Mouse (Mus musculus): ENCODE measurements at regions not wholly inside any gene's neighbourhood (a gene's known extent, or its start where the extent isn't known, plus 50 kb on each side); places are given as distances from the start of the nearest gene placed in this dataset.
A peak's percentile ranks its signal among the peaks of the same experiment; 100 is the strongest.

- Histone ChIP-seq H3K4me2 (no peak overlapping the region), H3K36me3 (no peaks in the 10 kb centered on the region), H3K27ac (no peak overlapping the region), H3K4me1 (replicated peaks) (no peaks in the 10 kb centered on the region), H3K9ac (no peak overlapping the region), H3K9me3 (replicated peaks) (no peaks in the 10 kb centered on the region), H3K4me3 (replicated peaks) (no peak overlapping the region), H3K27me3 (no peaks in the 10 kb centered on the region)
- no peak for DNase-seq
- ATAC-seq (ENCODE audit: low read depth): no peak
- 75% methylated on average over 3 of the region's 3 CpGs for WGBS (ENCODE audit: insufficient replicate concordance)
Measured at GRCm38 (mm10) chr1:57218616-57219015, 158.8 kb upstream of the 1700066M21Rik start.

GRCm38 (mm10) chr1:57224425-57225104, 152.9 kb upstream of the 1700066M21Rik start:
- Histone ChIP-seq H3K9ac (no peak overlapping the region), H3K4me1 (replicated peaks) (no peaks in the 10 kb centered on the region), H3K4me2 (no peak overlapping the region), H3K9me3 (replicated peaks) (no peaks in the 10 kb centered on the region), H3K27me3 (no peaks in the 10 kb centered on the region), H3K4me3 (replicated peaks) (no peak overlapping the region), H3K36me3 (no peaks in the 10 kb centered on the region), H3K27ac (no peak overlapping the region)
- no peak for DNase-seq
- WGBS (ENCODE audit: insufficient replicate concordance): 67% methylated on average over 10 of the region's 10 CpGs
- ATAC-seq (ENCODE audit: low read depth): no peak

DNA sequence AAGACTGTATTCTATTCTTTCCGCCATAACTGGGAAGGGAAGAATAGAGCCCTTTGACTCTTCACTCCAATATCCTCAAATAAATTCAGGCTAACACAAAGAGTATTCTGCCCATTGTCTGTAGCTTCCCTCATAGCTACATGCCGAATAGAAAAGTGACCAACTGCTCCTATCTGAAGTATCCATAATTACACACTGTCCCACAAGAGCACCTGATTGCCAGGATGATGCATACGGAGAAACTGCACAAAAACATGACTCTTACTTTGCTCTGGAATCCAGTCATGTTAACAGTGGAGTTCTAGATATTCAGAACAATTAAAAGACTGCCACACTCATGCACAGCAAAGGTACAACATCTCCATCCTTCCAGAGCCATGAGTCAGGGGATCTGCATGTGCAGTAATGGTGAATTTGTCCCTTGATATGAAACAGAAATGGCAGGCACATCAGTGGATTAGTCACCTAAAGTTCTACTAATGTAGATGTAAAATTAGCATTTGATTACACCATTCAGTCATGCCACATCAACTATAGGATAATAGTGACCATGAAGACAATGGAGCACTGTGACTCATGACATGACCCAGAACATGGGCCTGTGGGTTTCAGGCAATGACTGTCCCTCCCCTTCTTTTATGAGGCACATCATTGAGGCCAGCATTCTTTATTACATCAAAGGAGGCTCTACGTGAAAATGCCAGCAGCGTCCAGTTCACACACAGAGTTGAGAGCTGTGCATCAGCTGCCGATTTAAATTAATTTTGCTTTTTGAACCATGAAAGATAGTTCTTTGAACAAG, 133.6 kb upstream of the 1700066M21Rik start:
- 66% methylated on average over 6 of the region's 6 CpGs for WGBS (ENCODE audit: insufficient replicate concordance)
- ATAC-seq (ENCODE audit: low read depth) (no peak), DNase-seq (no peak)
- Histone ChIP-seq H3K27ac (no peak overlapping the region), H3K4me3 (replicated peaks) (no peak overlapping the region), H3K9ac (no peak overlapping the region), H3K4me1 (replicated peaks) (no peaks in the 10 kb centered on the region), H3K9me3 (replicated peaks) (no peaks in the 10 kb centered on the region), H3K4me2 (no peak overlapping the region), H3K27me3 (no peaks in the 10 kb centered on the region), H3K36me3 (no peaks in the 10 kb centered on the region)

GRCm38 (mm10) chr1:57259626-57260025, 117.8 kb upstream of the 1700066M21Rik start:
- H3K36me3 ChIP-seq: no peaks in the 10 kb centered on the region
- WGBS (ENCODE audit: insufficient replicate concordance): 63% methylated on average over 7 of the region's 7 CpGs
- DNase-seq (no peak), ATAC-seq (ENCODE audit: low read depth) (no peak)
- no peak overlapping the region for H3K4me2 ChIP-seq
- no peaks in the 10 kb centered on the region for H3K27me3 ChIP-seq
- H3K9me3 ChIP-seq (replicated peaks): no peaks in the 10 kb centered on the region
- H3K27ac ChIP-seq: no peak overlapping the region
- H3K4me3 ChIP-seq (replicated peaks): no peak overlapping the region
- H3K4me1 ChIP-seq (replicated peaks): no peaks in the 10 kb centered on the region
- H3K9ac ChIP-seq: no peak overlapping the region

DNA sequence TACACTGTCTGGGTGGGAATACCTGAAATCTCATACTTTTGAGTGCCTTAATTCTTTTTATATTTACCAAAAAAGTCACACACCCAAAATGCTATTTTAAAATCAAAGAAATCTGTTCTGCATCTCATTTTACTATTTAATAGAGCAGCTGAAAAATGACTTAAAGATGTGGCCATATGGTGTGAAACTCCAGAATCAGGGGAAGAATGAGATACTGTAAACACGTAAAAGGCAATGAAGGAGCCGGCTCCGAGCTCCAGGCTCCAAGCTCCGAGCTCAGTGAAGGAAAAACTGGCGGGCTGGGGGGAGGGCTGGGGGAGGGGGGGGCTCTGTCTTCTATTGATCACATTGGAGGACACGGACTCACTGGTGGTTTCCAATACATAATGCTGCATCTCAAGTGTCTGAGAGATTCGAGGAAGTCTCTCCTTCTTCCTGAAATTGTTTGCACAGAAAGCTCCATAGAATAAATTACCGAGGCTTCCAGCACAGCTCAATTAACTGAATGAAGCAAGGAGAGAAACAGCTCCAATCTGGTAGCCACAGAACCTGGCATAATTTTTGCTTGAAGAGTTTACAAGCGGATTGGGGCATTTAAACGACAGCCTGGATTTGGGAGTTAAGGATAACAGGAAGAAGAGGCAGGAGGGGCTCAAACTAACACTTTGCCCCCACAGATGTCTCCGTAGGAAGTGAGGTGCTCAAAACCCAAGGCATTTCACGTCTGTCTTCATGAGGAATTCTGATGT, 112.2 kb upstream of the 1700066M21Rik start:
- Histone ChIP-seq H3K4me3 (replicated peaks) (no peak overlapping the region), H3K9me3 (replicated peaks) (no peaks in the 10 kb centered on the region), H3K9ac (no peak overlapping the region), H3K4me2 (no peak overlapping the region), H3K36me3 (no peaks in the 10 kb centered on the region), H3K27ac (no peak overlapping the region), H3K4me1 (replicated peaks) (0 out of 2 replicates have a peak, but pooled peaks cover 5% of the 10 kb centered on the region), H3K27me3 (no peaks in the 10 kb centered on the region)
- 40% methylated on average over 12 of the region's 12 CpGs for WGBS (ENCODE audit: insufficient replicate concordance)
- ATAC-seq (ENCODE audit: low read depth): no peak
- no peak for DNase-seq

- Histone ChIP-seq H3K27ac (no peak overlapping the region), H3K9me3 (replicated peaks) (no peaks in the 10 kb centered on the region), H3K4me3 (replicated peaks) (no peak overlapping the region), H3K9ac (no peak overlapping the region), H3K4me1 (replicated peaks) (0 out of 2 replicates have a peak, but pooled peaks cover 5% of the 10 kb centered on the region), H3K27me3 (no peaks in the 10 kb centered on the region), H3K36me3 (no peaks in the 10 kb centered on the region), H3K4me2 (no peak overlapping the region)
- 51% methylated on average over 4 of the region's 4 CpGs for WGBS (ENCODE audit: insufficient replicate concordance)
- no peak for DNase-seq
- no peak for ATAC-seq (ENCODE audit: low read depth)
Measured at GRCm38 (mm10) chr1:57266695-57267094, 110.7 kb upstream of the 1700066M21Rik start.

DNA sequence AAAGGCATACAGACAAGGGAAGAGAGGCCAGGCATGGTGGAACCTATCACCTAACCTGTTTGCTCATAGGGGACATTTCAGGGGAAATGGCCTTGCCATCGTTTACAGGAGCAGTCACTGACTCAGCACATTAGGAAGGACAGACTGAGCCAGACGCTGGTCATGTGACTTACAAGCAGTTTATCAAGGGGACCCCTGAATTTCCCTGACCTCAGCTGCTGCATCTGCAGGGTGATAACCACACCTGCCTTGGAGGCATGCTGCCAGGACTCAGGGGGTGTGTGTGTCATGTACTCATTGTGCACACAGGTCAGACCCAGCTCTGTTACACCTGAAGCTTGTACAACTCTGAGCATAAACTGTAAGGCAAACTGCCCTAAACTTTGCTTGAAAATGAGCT, 109.6 kb upstream of the 1700066M21Rik start:
- ATAC-seq (ENCODE audit: low read depth): 0 out of 2 replicates have a peak, but pooled peaks have one; percentile 43
- WGBS (ENCODE audit: insufficient replicate concordance): 8% methylated on average over 2 of the region's 2 CpGs
- H3K36me3 ChIP-seq: no peaks in the 10 kb centered on the region
- H3K27me3 ChIP-seq: no peaks in the 10 kb centered on the region
- H3K4me1 ChIP-seq (replicated peaks): 0 out of 2 replicates have a peak, but pooled peaks cover 5% of the 10 kb centered on the region
- H3K27ac ChIP-seq: no peak overlapping the region
- no peak overlapping the region for H3K9ac ChIP-seq
- no peaks in the 10 kb centered on the region for H3K9me3 ChIP-seq (replicated peaks)
- H3K4me2 ChIP-seq: no peak overlapping the region
- no peak overlapping the region for H3K4me3 ChIP-seq (replicated peaks)
- peak; percentile 3 for DNase-seq

- Histone ChIP-seq H3K4me2 (no peak overlapping the region), H3K4me1 (replicated peaks) (0 out of 2 replicates have a peak, but pooled peaks cover 5% of the 10 kb centered on the region), H3K9ac (no peak overlapping the region), H3K36me3 (no peaks in the 10 kb centered on the region), H3K4me3 (replicated peaks) (no peak overlapping the region), H3K27ac (no peak overlapping the region), H3K9me3 (replicated peaks) (no peaks in the 10 kb centered on the region), H3K27me3 (no peaks in the 10 kb centered on the region)
- DNase-seq (no peak), ATAC-seq (ENCODE audit: low read depth) (no peak)
- 44% methylated on average over 13 of the region's 13 CpGs for WGBS (ENCODE audit: insufficient replicate concordance)
Measured at GRCm38 (mm10) chr1:57269679-57270354, 107.6 kb upstream of the 1700066M21Rik start.

GRCm38 (mm10) chr1:57272593-57272992, 104.8 kb upstream of the 1700066M21Rik start:
- H3K27ac ChIP-seq: no peak overlapping the region
- ATAC-seq (ENCODE audit: low read depth): no peak
- no peak overlapping the region for H3K9ac ChIP-seq
- no peak overlapping the region for H3K4me3 ChIP-seq (replicated peaks)
- H3K9me3 ChIP-seq (replicated peaks): no peaks in the 10 kb centered on the region
- H3K4me1 ChIP-seq (replicated peaks): 0 out of 2 replicates have a peak, but pooled peaks cover 4% of the 10 kb centered on the region
- H3K27me3 ChIP-seq: no peaks in the 10 kb centered on the region
- H3K36me3 ChIP-seq: no peaks in the 10 kb centered on the region
- no peak for DNase-seq
- H3K4me2 ChIP-seq: no peak overlapping the region
- WGBS (ENCODE audit: insufficient replicate concordance): 81% methylated on average over 5 of the region's 5 CpGs

DNA sequence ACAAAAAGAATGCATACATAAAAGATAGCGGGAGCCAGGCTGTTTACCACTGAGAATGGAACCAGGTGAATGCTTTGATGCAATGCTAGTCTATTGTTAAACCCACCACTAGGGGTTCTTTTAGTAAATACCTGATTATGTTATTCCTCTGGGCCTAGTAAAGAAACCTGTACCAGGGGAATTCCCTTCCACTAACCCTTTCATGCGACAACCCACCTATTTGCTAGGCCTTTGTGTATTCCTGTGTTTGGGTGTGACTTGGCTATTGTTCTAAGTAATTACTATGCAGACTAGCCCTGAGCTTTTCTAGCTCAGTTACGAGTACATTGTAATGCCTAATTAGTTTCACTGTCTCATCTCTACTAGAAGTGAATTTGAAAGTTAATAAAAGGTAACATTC, 95.9 kb upstream of the 1700066M21Rik start:
- ATAC-seq (ENCODE audit: low read depth): no peak
- Histone ChIP-seq H3K27ac (no peak overlapping the region), H3K27me3 (no peaks in the 10 kb centered on the region), H3K9me3 (replicated peaks) (no peaks in the 10 kb centered on the region), H3K4me2 (no peak overlapping the region), H3K9ac (no peak overlapping the region), H3K4me3 (replicated peaks) (no peak overlapping the region), H3K4me1 (replicated peaks) (no peaks in the 10 kb centered on the region), H3K36me3 (no peaks in the 10 kb centered on the region)
- 64% methylated on average over 3 of the region's 3 CpGs for WGBS (ENCODE audit: insufficient replicate concordance)
- DNase-seq: no peak

GRCm38 (mm10) chr1:57296186-57296585, 81.2 kb upstream of the 1700066M21Rik start:
- H3K9me3 ChIP-seq (replicated peaks): no peaks in the 10 kb centered on the region
- DNase-seq: no peak

More at GRCm38 (mm10) chr1:57296186-57296585, 81.2 kb upstream of the 1700066M21Rik start:
- Histone ChIP-seq H3K36me3 (no peaks in the 10 kb centered on the region), H3K27ac (no peak overlapping the region), H3K4me1 (replicated peaks) (no peaks in the 10 kb centered on the region), H3K27me3 (no peaks in the 10 kb centered on the region), H3K9ac (no peak overlapping the region), H3K4me3 (replicated peaks) (no peak overlapping the region), H3K4me2 (no peak overlapping the region)
- 53% methylated on average over 1 of the region's 1 CpGs for WGBS (ENCODE audit: insufficient replicate concordance)
- ATAC-seq (ENCODE audit: low read depth): no peak
